25 mouse cellular contexts compared by ENCODE assay signal in the genomic region with DNA sequence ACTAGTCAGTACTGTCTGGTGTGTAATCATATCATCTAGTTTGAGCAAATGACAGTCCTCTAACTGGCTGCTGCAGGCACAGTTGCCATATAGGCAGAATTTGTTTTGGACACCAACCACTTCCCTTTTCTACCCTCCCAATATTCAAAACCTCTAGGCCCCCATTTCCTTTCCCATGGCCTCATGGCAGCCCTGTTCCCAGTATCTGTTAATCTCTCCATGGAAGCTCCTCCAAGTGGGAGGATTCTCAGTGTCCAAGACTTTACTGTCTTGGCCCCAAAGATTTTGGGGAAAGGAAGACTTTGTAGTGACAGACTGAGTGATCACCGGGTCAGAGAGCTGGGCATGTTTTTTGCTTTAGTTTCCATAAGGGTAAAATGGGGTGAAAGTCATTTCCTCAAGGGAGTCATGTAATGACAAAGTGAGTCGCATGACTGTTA. TPM values are rescaled to one million over a fixed set of nuclear protein-coding genes. Genes with fewer than 3 reads are reported as not detected.
DNase-seq lines count a peak whose midpoint lies in the region; ATAC-seq and TF ChIP-seq lines count a peak whose summit lies in the region.
"Had no signal": no experiment of that assay in that cellular context is flagged by ENCODE, and none has a peak within 500 bp of the region (broad histone marks: within the 10 kb centered on the region; RNA-seq: fewer than 3 reads in every experiment).

No protein-coding gene starts in this region.

- WGBS in liver, embryonic 13.5 days (ENCODE audit: insufficient replicate concordance): 39% methylated on average over 2 of the region's 2 CpGs
- WGBS in liver, embryonic 12.5 days (ENCODE audit: insufficient replicate concordance): 39% methylated on average over 2 of the region's 2 CpGs
- WGBS in macrophage (ENCODE audit: missing documents): 10% methylated on average over 2 of the region's 2 CpGs
- 82% methylated on average over 2 of the region's 2 CpGs for WGBS in intestine, postnatal 0 days
- whole genome bisulfite sequencing in kidney, adult 2 months: 81% methylated on average over 2 of the region's 2 CpGs
- WGBS in midbrain, postnatal 0 days: 86% methylated on average over 2 of the region's 2 CpGs

- DNase-seq in liver, embryonic 13.5 days: no peak
- DNase-seq in A20 (ENCODE audit: low read depth, low spot score): peak; percentile 84
- DNase-seq in kidney, adult 2 months: no peak
- DNase-seq in midbrain, postnatal 0 days (ENCODE audit: low spot score): no peak
- DNase-seq: adrenal gland, postnatal 10 days; cerebellum, adult 9-10 months; gastrocnemius, postnatal 10 days; heart, adult 2 months; lung, postnatal 10 days; retina, postnatal 1 day had no signal

- H3K4me3 ChIP-seq in liver, embryonic 13.5 days (replicated peaks): no peak overlapping the region
- no peak overlapping the region for H3K4me3 ChIP-seq in liver, embryonic 12.5 days
- H3K4me3 ChIP-seq in bone marrow macrophage, adult 2 months (ENCODE audit: insufficient read depth, low read length): no peak overlapping the region
- no peak overlapping the region for H3K4me3 ChIP-seq in macrophage (ENCODE audit: inconsistent target)
- no peak overlapping the region for H3K4me3 ChIP-seq in intestine, postnatal 0 days (ENCODE audit: low read depth, low read length)
- H3K4me3 ChIP-seq in kidney, adult 2 months (ENCODE audit: insufficient read depth, low read depth, low read length): no peak overlapping the region
- H3K4me3 ChIP-seq in midbrain, postnatal 0 days (ENCODE audit: low read depth, low read length): no peak overlapping the region
- H3K4me3 ChIP-seq: embryonic facial prominence, embryonic 12.5 days; erythroblast, embryonic 14.5 days; heart, adult 2 months; heart, embryonic 15.5 days; hindbrain, embryonic 12.5 days; intestine, embryonic 15.5 days; kidney, embryonic 15.5 days; limb, embryonic 12.5 days; liver, embryonic 15.5 days had no signal

- no peak overlapping the region for H3K9ac ChIP-seq in liver, embryonic 13.5 days
- no peak overlapping the region for H3K9ac ChIP-seq in liver, embryonic 12.5 days
- no peak overlapping the region for H3K9ac ChIP-seq in intestine, postnatal 0 days (ENCODE audit: low read depth, low read length)
- H3K9ac ChIP-seq in midbrain, postnatal 0 days (replicated peaks; ENCODE audit: low read length, poor library complexity, severe bottlenecking): no peak overlapping the region
- H3K9ac ChIP-seq: embryonic facial prominence, embryonic 12.5 days; heart, embryonic 15.5 days; hindbrain, embryonic 12.5 days; intestine, embryonic 15.5 days; kidney, embryonic 15.5 days; limb, embryonic 12.5 days; liver, embryonic 15.5 days had no signal

- H3K36me3 ChIP-seq in liver, embryonic 13.5 days: no peaks in the 10 kb centered on the region
- no peaks in the 10 kb centered on the region for H3K36me3 ChIP-seq in liver, embryonic 12.5 days
- peaks cover 10% of the 10 kb centered on the region; the same call in 1 of the 2 replicates for H3K36me3 ChIP-seq in macrophage (ENCODE audit: inconsistent target)
- H3K36me3 ChIP-seq in intestine, postnatal 0 days (ENCODE audit: control insufficient read depth, insufficient read depth): no peaks in the 10 kb centered on the region
- H3K36me3 ChIP-seq in kidney, adult 2 months (ENCODE audit: control insufficient read depth, insufficient read depth, low read length): no peaks in the 10 kb centered on the region
- no peaks in the 10 kb centered on the region for H3K36me3 ChIP-seq in midbrain, postnatal 0 days (ENCODE audit: insufficient read depth, low read length)
- H3K36me3 ChIP-seq: embryonic facial prominence, embryonic 12.5 days; heart, embryonic 15.5 days; hindbrain, embryonic 12.5 days; intestine, embryonic 15.5 days; kidney, embryonic 15.5 days; limb, embryonic 12.5 days; liver, embryonic 15.5 days had no signal

- H3K9me3 ChIP-seq in liver, embryonic 13.5 days (replicated peaks): no peaks in the 10 kb centered on the region
- no peaks in the 10 kb centered on the region for H3K9me3 ChIP-seq in liver, embryonic 12.5 days (replicated peaks)
- H3K9me3 ChIP-seq in intestine, postnatal 0 days (ENCODE audit: control insufficient read depth): no peaks in the 10 kb centered on the region
- H3K9me3 ChIP-seq in midbrain, postnatal 0 days (ENCODE audit: low read length): no peaks in the 10 kb centered on the region
- H3K9me3 ChIP-seq: embryonic facial prominence, embryonic 12.5 days; heart, embryonic 15.5 days; hindbrain, embryonic 12.5 days; intestine, embryonic 15.5 days; kidney, embryonic 15.5 days; limb, embryonic 12.5 days; liver, embryonic 15.5 days had no signal

- no peak for TF ChIP-seq POLR2A in bone marrow macrophage, adult 2 months (IDR thresholded peaks at IDR 0.05; ENCODE audit: borderline replicate concordance, low read depth, low read length)
- TF ChIP-seq POLR2A in kidney, adult 2 months (IDR thresholded peaks at IDR 0.05; ENCODE audit: low read depth, low read length): no peak

- no peak for TF ChIP-seq CTCF in bone marrow macrophage, adult 2 months (IDR thresholded peaks at IDR 0.05; ENCODE audit: low read depth, low read length)
- TF ChIP-seq CTCF in intestine, postnatal 0 days (IDR thresholded peaks at IDR 0.05; ENCODE audit: low read depth): no peak
- TF ChIP-seq CTCF in kidney, adult 2 months (conservative IDR thresholded peaks at IDR 0.05; ENCODE audit: insufficient read depth, insufficient read length, low read depth, low read length): no peak
- TF ChIP-seq CTCF in midbrain, postnatal 0 days (IDR thresholded peaks at IDR 0.05): no peak

- no peak overlapping the region for H3K4me2 ChIP-seq in liver, embryonic 13.5 days
- no peak overlapping the region for H3K4me2 ChIP-seq in liver, embryonic 12.5 days
- no peak overlapping the region for H3K4me2 ChIP-seq in intestine, postnatal 0 days (replicated peaks; ENCODE audit: low read depth)
- H3K4me2 ChIP-seq in midbrain, postnatal 0 days (ENCODE audit: low read depth, low read length, poor library complexity, severe bottlenecking): no peak overlapping the region
- H3K4me2 ChIP-seq: embryonic facial prominence, embryonic 12.5 days; heart, embryonic 15.5 days; hindbrain, embryonic 12.5 days; intestine, embryonic 15.5 days; kidney, embryonic 15.5 days; limb, embryonic 12.5 days; liver, embryonic 15.5 days had no signal

- H3K27ac ChIP-seq in liver, embryonic 13.5 days: 0 out of 2 replicates have a peak overlapping the region, but pooled peaks have one; percentile 0
- no peak overlapping the region for H3K27ac ChIP-seq in liver, embryonic 12.5 days
- H3K27ac ChIP-seq in bone marrow macrophage, adult 2 months (ENCODE audit: insufficient read depth, low read depth, low read length): peak overlapping the region; percentile 98
- peak overlapping the region; percentile 99 for H3K27ac ChIP-seq in macrophage
- H3K27ac ChIP-seq in intestine, postnatal 0 days (ENCODE audit: low read depth, low read length): no peak overlapping the region
- no peak overlapping the region for H3K27ac ChIP-seq in kidney, adult 2 months (ENCODE audit: insufficient read depth, low read depth, low read length)
- H3K27ac ChIP-seq in midbrain, postnatal 0 days (ENCODE audit: low read depth, low read length): no peak overlapping the region
- H3K27ac ChIP-seq: embryonic facial prominence, embryonic 12.5 days; heart, adult 2 months; heart, embryonic 15.5 days; hindbrain, embryonic 12.5 days; intestine, embryonic 15.5 days; kidney, embryonic 15.5 days; limb, embryonic 12.5 days; liver, embryonic 15.5 days; stomach, postnatal 0 days had no signal

- no peaks in the 10 kb centered on the region for H3K27me3 ChIP-seq in liver, embryonic 13.5 days
- H3K27me3 ChIP-seq in liver, embryonic 12.5 days (replicated peaks): peaks cover 4% of the 10 kb centered on the region; the same call in 1 of the 2 replicates
- no peaks in the 10 kb centered on the region for H3K27me3 ChIP-seq in intestine, postnatal 0 days (replicated peaks; ENCODE audit: control insufficient read depth, insufficient read depth, low read length)
- H3K27me3 ChIP-seq in kidney, adult 2 months (replicated peaks; ENCODE audit: control insufficient read depth, insufficient read depth, low read length): no peaks in the 10 kb centered on the region
- no peaks in the 10 kb centered on the region for H3K27me3 ChIP-seq in midbrain, postnatal 0 days (ENCODE audit: insufficient read depth, low read length)
- H3K27me3 ChIP-seq: embryonic facial prominence, embryonic 12.5 days; heart, embryonic 15.5 days; hindbrain, embryonic 12.5 days; intestine, embryonic 15.5 days; limb, embryonic 12.5 days; liver, embryonic 15.5 days had no signal

- peaks cover under 1% of the 10 kb centered on the region; the same call in 1 of the 2 replicates for H3K4me1 ChIP-seq in liver, embryonic 13.5 days (replicated peaks)
- no peaks in the 10 kb centered on the region for H3K4me1 ChIP-seq in liver, embryonic 12.5 days
- H3K4me1 ChIP-seq in bone marrow macrophage, adult 2 months (ENCODE audit: control insufficient read depth, insufficient read depth, low read length): peaks cover 71% of the 10 kb centered on the region
- no peaks in the 10 kb centered on the region for H3K4me1 ChIP-seq in intestine, postnatal 0 days (replicated peaks; ENCODE audit: control insufficient read depth, insufficient read depth, low read length)
- no peaks in the 10 kb centered on the region for H3K4me1 ChIP-seq in kidney, adult 2 months (ENCODE audit: control insufficient read depth, insufficient read depth, low read length)
- H3K4me1 ChIP-seq in midbrain, postnatal 0 days (ENCODE audit: insufficient read depth, low read length): no peaks in the 10 kb centered on the region
- H3K4me1 ChIP-seq: embryonic facial prominence, embryonic 12.5 days; hindbrain, embryonic 12.5 days; intestine, embryonic 15.5 days; kidney, embryonic 15.5 days; limb, embryonic 12.5 days had no signal

- no peak for ATAC-seq in liver, embryonic 13.5 days (ENCODE audit: low read depth)
- no peak for ATAC-seq in liver, embryonic 12.5 days
- no peak for ATAC-seq in intestine, postnatal 0 days
- no peak for ATAC-seq in midbrain, postnatal 0 days (ENCODE audit: low FRiP score)
- ATAC-seq: forebrain, embryonic 14.5 days; intestine, embryonic 15.5 days; midbrain, embryonic 16.5 days had no signal

- H3K79me2 ChIP-seq in macrophage (ENCODE audit: inconsistent target): peaks cover 92% of the 10 kb centered on the region

RNA-seq across cellular contexts. Expression of gene Zc3h12d, which starts 14.9 kb away (rescaled TPM):
- 0.22 and 0.23 TPM in 2 replicates for polyA plus RNA-seq in liver, embryonic 13.5 days (2015; fragmentation: Nextera tagmentation; extraction: Ambion mirVana)
- polyA plus RNA-seq in liver, embryonic 12.5 days (2016; fragmentation: Nextera tagmentation; extraction: Ambion mirVana): 0.07 and 0.14 TPM in 2 replicates
- polyA plus RNA-seq in bone marrow macrophage, adult 2 months (2012; ENCODE audit: insufficient read depth, insufficient read length, missing spikeins): 27.6 and 29.5 TPM in 2 replicates
- total RNA-seq in macrophage (2018; cell fraction: chromatin; rRNA removed): 10 to 100 TPM in 25 of 26 experiments, 1 to 10 TPM in 1; 4.7 to 61.5 (median 37.4) TPM
- total RNA-seq in macrophage (2018; cell fraction: cytosol; rRNA removed): 10 to 100 TPM; 15.6 to 52.4 (median 36.1) TPM
- total RNA-seq in macrophage (2018; cell fraction: nucleus; rRNA removed): 10 to 100 TPM; 13.9 to 70.5 (median 35.9) TPM
- 21.6 to 37.6 TPM (median 28.7 TPM) in 3 replicates for polyA plus RNA-seq in macrophage (2018)
- polyA plus RNA-seq in intestine, postnatal 0 days (2015; fragmentation: Nextera tagmentation; extraction: Ambion mirVana): 0.92 and 1.2 TPM in 2 replicates
- 0.98 and 1.8 TPM in 2 replicates for polyA plus RNA-seq in kidney, adult 2 months (2012; rRNA removed)
- total RNA-seq in midbrain, postnatal 0 days (2014; rRNA removed): 0.14 and 0.16 TPM in 2 replicates
- 0.20 and 0.34 TPM in 2 replicates for polyA plus RNA-seq in midbrain, postnatal 0 days (2015; fragmentation: Nextera tagmentation; extraction: Ambion mirVana)
- polyA plus RNA-seq: erythroblast, embryonic 14.5 days; forebrain, embryonic 14.5 days had no signal

RNA-seq across cellular contexts. Expression of gene Ppil4, which starts 54.5 kb away (rescaled TPM):
- 26.0 and 29.8 TPM in 2 replicates for polyA plus RNA-seq in liver, embryonic 13.5 days (2015; fragmentation: Nextera tagmentation; extraction: Ambion mirVana)
- polyA plus RNA-seq in liver, embryonic 12.5 days (2016; fragmentation: Nextera tagmentation; extraction: Ambion mirVana): 34.6 and 35.1 TPM in 2 replicates
- polyA plus RNA-seq in bone marrow macrophage, adult 2 months (2012; ENCODE audit: insufficient read depth, insufficient read length, missing spikeins): 30.2 and 31.5 TPM in 2 replicates
- 100 to 1,000 TPM in 10 of 26 experiments, 10 to 100 TPM in 16; 56.8 to 125 (median 91.4) TPM for total RNA-seq in macrophage (2018; cell fraction: chromatin; rRNA removed)
- 10 to 100 TPM; 12.3 to 23.8 (median 18.5) TPM for total RNA-seq in macrophage (2018; cell fraction: cytosol; rRNA removed)
- 10 to 100 TPM; 29.0 to 79.5 (median 40.9) TPM for total RNA-seq in macrophage (2018; cell fraction: nucleus; rRNA removed)
- polyA plus RNA-seq in macrophage (2018): 19.7 to 34.0 TPM (median 19.9 TPM) in 3 replicates
- polyA plus RNA-seq in intestine, postnatal 0 days (2015; fragmentation: Nextera tagmentation; extraction: Ambion mirVana): 17.1 and 19.7 TPM in 2 replicates
- 4.1 and 6.2 TPM in 2 replicates for polyA plus RNA-seq in kidney, adult 2 months (2012; rRNA removed)
- 30.6 and 40.5 TPM in 2 replicates for total RNA-seq in midbrain, postnatal 0 days (2014; rRNA removed)
- 46.0 and 50.6 TPM in 2 replicates for polyA plus RNA-seq in midbrain, postnatal 0 days (2015; fragmentation: Nextera tagmentation; extraction: Ambion mirVana)

RNA-seq across cellular contexts. Expression of gene Ginm1, which starts 54.6 kb away (rescaled TPM):
- 31.7 and 36.3 TPM in 2 replicates for polyA plus RNA-seq in liver, embryonic 13.5 days (2015; fragmentation: Nextera tagmentation; extraction: Ambion mirVana)
- 32.5 and 33.1 TPM in 2 replicates for polyA plus RNA-seq in liver, embryonic 12.5 days (2016; fragmentation: Nextera tagmentation; extraction: Ambion mirVana)
- 53.7 and 61.3 TPM in 2 replicates for polyA plus RNA-seq in bone marrow macrophage, adult 2 months (2012; ENCODE audit: insufficient read depth, insufficient read length, missing spikeins)
- total RNA-seq in macrophage (2018; cell fraction: chromatin; rRNA removed): 10 to 100 TPM in 25 of 26 experiments, 1 to 10 TPM in 1; 7.6 to 29.6 (median 17.7) TPM
- 10 to 100 TPM; 27.4 to 59.7 (median 38.1) TPM for total RNA-seq in macrophage (2018; cell fraction: cytosol; rRNA removed)
- 10 to 100 TPM; 17.9 to 72.3 (median 34.0) TPM for total RNA-seq in macrophage (2018; cell fraction: nucleus; rRNA removed)
- 42.7 to 123 TPM (median 50.0 TPM) in 3 replicates for polyA plus RNA-seq in macrophage (2018)
- polyA plus RNA-seq in intestine, postnatal 0 days (2015; fragmentation: Nextera tagmentation; extraction: Ambion mirVana): 91.9 and 92.8 TPM in 2 replicates
- polyA plus RNA-seq in kidney, adult 2 months (2012; rRNA removed): 49.0 and 49.8 TPM in 2 replicates
- 22.2 and 35.4 TPM in 2 replicates for total RNA-seq in midbrain, postnatal 0 days (2014; rRNA removed)
- polyA plus RNA-seq in midbrain, postnatal 0 days (2015; fragmentation: Nextera tagmentation; extraction: Ambion mirVana): 65.4 and 67.9 TPM in 2 replicates

Comparison
In these comparisons a context has a peak if more than half of its experiments do, and no peak if none do; other contexts are left out.
1. H3K27ac ChIP-seq: peak in liver, embryonic 13.5 days (single experiment), bone marrow macrophage, adult 2 months (single experiment) and macrophage (single experiment); none in liver, embryonic 12.5 days (single experiment), intestine, postnatal 0 days (single experiment), kidney, adult 2 months (single experiment) and midbrain, postnatal 0 days (single experiment).